Mouse (Mus musculus) C2C12 (cell line): ENCODE measurements at regions not wholly inside any gene's neighbourhood (a gene's known extent, or its start where the extent isn't known, plus 50 kb on each side); places are given as distances from the start of the nearest gene placed in this dataset.

ENCODE experiments used
- FOSL1 ChIP-seq: IDR thresholded peaks from one replicate; pipeline ENCODE4 v1.8.0; 2011; ENCODE audit warnings: mild to moderate bottlenecking, low read length; ENCODE audit not compliant: poor library complexity, insufficient read depth, severe bottlenecking
- MYOD1 ChIP-seq: IDR thresholded peaks from one replicate; pipeline ENCODE4 v1.6.1; 2011; ENCODE audit warnings: low read depth; ENCODE audit not compliant: control insufficient read depth, insufficient read length
- USF1 ChIP-seq: IDR thresholded peaks from one replicate; pipeline ENCODE4 v1.6.1; 2011; ENCODE audit warnings: low read depth, mild to moderate bottlenecking, control low read depth, moderate library complexity

DNA sequence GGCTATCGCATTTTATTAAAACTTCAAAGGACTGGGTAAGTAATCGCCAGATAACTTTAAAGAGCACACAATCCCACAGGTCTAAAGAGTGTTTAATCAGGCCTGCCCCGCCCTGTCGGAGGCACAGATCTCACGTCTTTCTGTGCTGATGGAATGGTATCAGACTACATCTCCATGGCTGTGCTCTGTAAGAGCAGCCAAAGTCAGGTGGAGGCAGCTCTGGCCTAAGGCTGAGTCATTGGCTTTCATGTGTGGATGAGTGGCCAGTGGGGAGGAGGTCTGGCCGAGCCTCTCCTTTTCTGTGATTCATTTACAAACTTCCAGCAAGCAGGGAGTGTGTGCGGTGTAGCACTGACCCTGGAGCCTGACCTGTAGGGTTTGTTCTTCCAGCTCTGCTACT is 197.0 kb downstream of the Snx10 start:
- peak; percentile 16 for TF ChIP-seq USF1
- no peak for TF ChIP-seq FOSL1
- TF ChIP-seq MYOD1, result no peak
